Mouse (Mus musculus): ENCODE data around the gene Rpl9.

Rpl9 gene

GRCm38 (mm10) chr5:65394425-65394824 lies 3.2 kb upstream of the Rpl9 start:
- TF ChIP-seq POU5F1 (IDR thresholded peaks at IDR 0.05; ENCODE audit: borderline replicate concordance, low read length): no peak
- TF ChIP-seq NANOG (IDR thresholded peaks at IDR 0.05; ENCODE audit: borderline replicate concordance, low read length): no peak
- 0 out of 2 replicates have a peak, but pooled peaks have one; percentile 8 for TF ChIP-seq CTCF (conservative IDR thresholded peaks at IDR 0.05; ENCODE audit: low read length)
- H3K4me3 ChIP-seq (replicated peaks; ENCODE audit: low read length): no peak overlapping the region

DNA sequence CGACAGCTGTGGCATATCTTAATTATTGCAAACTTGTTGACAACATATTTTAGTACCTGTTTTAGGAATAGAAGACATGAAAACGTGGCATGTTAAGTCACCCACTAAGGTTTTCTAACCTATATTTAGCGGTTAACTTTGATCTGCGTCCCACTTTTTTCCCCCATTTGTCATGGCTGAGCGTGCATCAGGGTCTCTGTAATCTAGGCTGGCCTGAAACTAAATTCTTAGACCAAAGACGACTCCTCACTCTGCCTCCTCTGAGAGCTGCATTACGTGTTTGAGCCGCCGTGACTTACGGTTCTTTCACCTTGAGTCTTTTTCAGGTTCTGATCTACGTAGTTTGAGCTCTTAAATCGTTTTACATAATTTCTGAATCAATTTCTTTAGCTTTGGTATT lies 509 bp upstream of the Rpl9 start:
- peaks cover 78% of the 10 kb centered on the region for H3K36me3 ChIP-seq (ENCODE audit: insufficient read depth, low read length)
- peaks cover 39% of the 10 kb centered on the region for H3K4me1 ChIP-seq (replicated peaks; ENCODE audit: low read depth, low read length)
- H3K4me3 ChIP-seq (replicated peaks; ENCODE audit: low read length): peak overlapping the region; percentile 99
- no peak for TF ChIP-seq POU5F1 (IDR thresholded peaks at IDR 0.05; ENCODE audit: borderline replicate concordance, low read length)
- TF ChIP-seq NANOG (IDR thresholded peaks at IDR 0.05; ENCODE audit: borderline replicate concordance, low read length): no peak
- TF ChIP-seq CTCF (conservative IDR thresholded peaks at IDR 0.05; ENCODE audit: low read length): no peak
- no peaks in the 10 kb centered on the region for H3K9me3 ChIP-seq (ENCODE audit: low read length)
- H3K27me3 ChIP-seq (ENCODE audit: insufficient read depth, low read length): no peaks in the 10 kb centered on the region

More at GRCm38 (mm10) chr5:65394425-65394824, 3.2 kb upstream of the Rpl9 start:
- Histone ChIP-seq H3K27me3 (ENCODE audit: insufficient read depth, low read length) (no peaks in the 10 kb centered on the region), H3K9me3 (ENCODE audit: low read length) (no peaks in the 10 kb centered on the region), H3K4me1 (replicated peaks; ENCODE audit: low read depth, low read length) (peaks cover 16% of the 10 kb centered on the region), H3K36me3 (ENCODE audit: insufficient read depth, low read length) (peaks cover 76% of the 10 kb centered on the region)

DNA sequence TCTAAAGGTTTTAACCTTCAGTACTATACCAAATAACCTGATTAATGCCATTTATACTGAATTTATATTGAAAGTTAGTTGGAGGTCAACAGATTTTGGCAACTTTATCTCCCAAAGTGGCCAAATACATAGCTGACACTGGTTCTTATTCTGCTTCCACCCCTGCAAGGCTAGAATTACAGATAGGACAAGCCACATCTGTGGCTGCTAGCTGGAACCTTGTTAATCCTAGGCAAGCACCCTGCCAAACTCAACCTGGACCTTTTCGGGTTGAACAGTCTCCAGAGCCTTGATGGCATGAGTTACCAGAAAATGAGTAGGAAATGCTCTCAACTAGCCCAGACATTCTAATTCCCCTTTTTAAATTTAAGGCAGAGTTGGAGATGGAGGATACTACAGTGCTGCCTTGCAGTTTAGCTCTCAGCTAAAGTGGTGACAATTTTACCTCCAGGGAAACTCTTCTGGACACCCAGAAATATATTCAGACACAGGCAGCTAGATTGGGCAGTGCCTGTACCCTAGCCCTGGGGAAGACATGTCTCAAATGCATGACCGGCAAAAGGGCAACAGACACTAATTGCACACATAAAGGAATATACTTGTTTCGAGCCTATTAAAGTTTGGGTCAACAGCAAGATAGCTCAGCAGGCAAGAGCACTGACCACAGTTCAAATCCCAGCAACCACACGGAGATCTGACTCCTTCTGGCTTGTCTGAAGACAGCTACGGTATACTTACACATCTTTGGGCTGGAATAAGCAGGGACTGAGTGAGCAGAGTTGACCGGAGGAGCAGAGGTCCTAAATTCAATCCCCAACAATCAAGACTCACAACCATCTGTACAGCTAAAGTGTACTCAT lies 4.0 kb downstream of the Rpl9 start:
- Histone ChIP-seq H3K27me3 (ENCODE audit: insufficient read depth, low read length) (no peaks in the 10 kb centered on the region), H3K9me3 (ENCODE audit: low read length) (no peaks in the 10 kb centered on the region), H3K4me3 (replicated peaks; ENCODE audit: low read length) (0 out of 2 replicates have a peak overlapping the region, but pooled peaks have one; percentile 99), H3K36me3 (ENCODE audit: insufficient read depth, low read length) (peaks cover 41% of the 10 kb centered on the region), H3K4me1 (replicated peaks; ENCODE audit: low read depth, low read length) (peaks cover 31% of the 10 kb centered on the region)
- TF ChIP-seq POU5F1 (IDR thresholded peaks at IDR 0.05; ENCODE audit: borderline replicate concordance, low read length) (no peak), CTCF (conservative IDR thresholded peaks at IDR 0.05; ENCODE audit: low read length) (no peak), NANOG (IDR thresholded peaks at IDR 0.05; ENCODE audit: borderline replicate concordance, low read length) (no peak)

DNA sequence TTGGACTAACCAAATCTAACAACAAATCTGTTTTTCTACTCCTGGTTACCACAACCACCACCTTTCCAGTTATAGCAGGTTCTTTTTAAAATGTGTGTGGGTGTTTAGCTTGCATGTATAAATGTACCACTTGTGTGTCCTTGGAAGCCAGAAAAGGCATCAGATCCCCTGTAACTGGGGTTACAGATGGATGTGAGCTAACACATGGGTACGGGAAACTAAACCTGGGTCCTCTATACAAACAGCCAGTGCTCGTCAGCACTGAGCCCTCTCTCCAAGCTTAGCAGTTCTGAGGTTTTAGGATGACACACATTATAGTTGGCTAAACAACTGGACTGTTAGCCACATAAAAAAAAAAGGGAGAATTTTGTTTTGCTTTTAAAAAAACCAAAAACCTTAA lies 5.5 kb downstream of the Rpl9 start:
- TF ChIP-seq POU5F1 (IDR thresholded peaks at IDR 0.05; ENCODE audit: borderline replicate concordance, low read length) (no peak), NANOG (IDR thresholded peaks at IDR 0.05; ENCODE audit: borderline replicate concordance, low read length) (no peak), CTCF (conservative IDR thresholded peaks at IDR 0.05; ENCODE audit: low read length) (no peak)
- Histone ChIP-seq H3K36me3 (ENCODE audit: insufficient read depth, low read length) (peaks cover 38% of the 10 kb centered on the region), H3K9me3 (ENCODE audit: low read length) (no peaks in the 10 kb centered on the region), H3K4me1 (replicated peaks; ENCODE audit: low read depth, low read length) (peaks cover 28% of the 10 kb centered on the region), H3K4me3 (replicated peaks; ENCODE audit: low read length) (no peak overlapping the region), H3K27me3 (ENCODE audit: insufficient read depth, low read length) (no peaks in the 10 kb centered on the region)

GRCm38 (mm10) chr5:65374746-65375145 lies 16.5 kb downstream of the Rpl9 start:
- no peak overlapping the region for H3K4me3 ChIP-seq (replicated peaks; ENCODE audit: low read length)
- peaks cover 24% of the 10 kb centered on the region for H3K4me1 ChIP-seq (replicated peaks; ENCODE audit: low read depth, low read length)
- peaks cover 19% of the 10 kb centered on the region for H3K27me3 ChIP-seq (ENCODE audit: insufficient read depth, low read length)
- H3K9me3 ChIP-seq (ENCODE audit: low read length): no peaks in the 10 kb centered on the region
- TF ChIP-seq NANOG (IDR thresholded peaks at IDR 0.05; ENCODE audit: borderline replicate concordance, low read length) (no peak), CTCF (conservative IDR thresholded peaks at IDR 0.05; ENCODE audit: low read length) (no peak), POU5F1 (IDR thresholded peaks at IDR 0.05; ENCODE audit: borderline replicate concordance, low read length) (no peak)
- H3K36me3 ChIP-seq (ENCODE audit: insufficient read depth, low read length): no peaks in the 10 kb centered on the region

DNA sequence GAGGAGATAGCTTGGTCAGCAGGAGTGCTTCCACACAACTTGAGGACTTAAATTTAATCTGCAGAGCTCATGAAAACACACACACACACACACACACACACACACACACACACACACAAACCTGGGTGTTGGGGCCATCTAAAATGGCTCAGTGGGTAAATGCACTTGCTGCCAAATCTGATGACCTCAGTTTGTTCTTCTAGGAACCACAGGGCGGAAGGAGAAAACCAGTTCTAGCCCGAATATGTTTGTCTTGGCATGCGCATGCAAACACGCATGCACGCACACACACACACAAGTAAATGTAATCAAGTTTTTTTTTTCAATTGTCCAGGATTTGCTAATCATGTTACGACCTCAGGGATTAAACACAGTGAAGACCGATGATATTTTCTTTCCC lies 19.7 kb downstream of the Rpl9 start:
- peaks cover 4% of the 10 kb centered on the region; the same call in 1 of the 2 replicates for H3K27me3 ChIP-seq (ENCODE audit: insufficient read depth, low read length)
- no peaks in the 10 kb centered on the region for H3K36me3 ChIP-seq (ENCODE audit: insufficient read depth, low read length)
- no peaks in the 10 kb centered on the region for H3K9me3 ChIP-seq (ENCODE audit: low read length)
- H3K4me3 ChIP-seq (replicated peaks; ENCODE audit: low read length): 0 out of 2 replicates have a peak overlapping the region, but pooled peaks have one; percentile 5
- H3K4me1 ChIP-seq (replicated peaks; ENCODE audit: low read depth, low read length): peaks cover 39% of the 10 kb centered on the region
- TF ChIP-seq NANOG (IDR thresholded peaks at IDR 0.05; ENCODE audit: borderline replicate concordance, low read length): no peak
- TF ChIP-seq CTCF (conservative IDR thresholded peaks at IDR 0.05; ENCODE audit: low read length): no peak
- no peak for TF ChIP-seq POU5F1 (IDR thresholded peaks at IDR 0.05; ENCODE audit: borderline replicate concordance, low read length)

DNA sequence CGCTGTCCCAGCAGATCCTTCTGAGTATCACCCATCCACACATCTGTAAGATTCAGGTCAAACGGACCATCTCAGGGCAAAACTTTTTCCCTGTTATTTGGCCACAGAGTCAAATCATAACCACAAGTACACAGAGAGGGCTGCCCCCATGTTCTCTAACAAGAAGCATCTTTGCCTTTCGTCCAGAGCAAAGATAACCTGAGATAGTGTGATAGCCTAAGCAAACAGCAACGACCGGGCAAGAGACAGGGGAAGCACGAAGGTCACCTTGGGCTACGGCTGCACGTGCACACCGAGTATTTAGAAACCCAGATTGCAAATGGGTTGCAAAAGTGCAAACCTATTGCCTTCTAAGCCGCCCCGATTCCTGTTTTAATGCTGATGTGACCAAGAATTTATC lies 23.4 kb downstream of the Rpl9 start:
- no peaks in the 10 kb centered on the region for H3K9me3 ChIP-seq (ENCODE audit: low read length)
- no peak overlapping the region for H3K4me3 ChIP-seq (replicated peaks; ENCODE audit: low read length)
- TF ChIP-seq POU5F1 (IDR thresholded peaks at IDR 0.05; ENCODE audit: borderline replicate concordance, low read length) (no peak), CTCF (conservative IDR thresholded peaks at IDR 0.05; ENCODE audit: low read length) (no peak), NANOG (IDR thresholded peaks at IDR 0.05; ENCODE audit: borderline replicate concordance, low read length) (no peak)
- peaks cover 39% of the 10 kb centered on the region for H3K4me1 ChIP-seq (replicated peaks; ENCODE audit: low read depth, low read length)
- H3K36me3 ChIP-seq (ENCODE audit: insufficient read depth, low read length): no peaks in the 10 kb centered on the region
- peaks cover 8% of the 10 kb centered on the region; the same call in 1 of the 2 replicates for H3K27me3 ChIP-seq (ENCODE audit: insufficient read depth, low read length)

DNA sequence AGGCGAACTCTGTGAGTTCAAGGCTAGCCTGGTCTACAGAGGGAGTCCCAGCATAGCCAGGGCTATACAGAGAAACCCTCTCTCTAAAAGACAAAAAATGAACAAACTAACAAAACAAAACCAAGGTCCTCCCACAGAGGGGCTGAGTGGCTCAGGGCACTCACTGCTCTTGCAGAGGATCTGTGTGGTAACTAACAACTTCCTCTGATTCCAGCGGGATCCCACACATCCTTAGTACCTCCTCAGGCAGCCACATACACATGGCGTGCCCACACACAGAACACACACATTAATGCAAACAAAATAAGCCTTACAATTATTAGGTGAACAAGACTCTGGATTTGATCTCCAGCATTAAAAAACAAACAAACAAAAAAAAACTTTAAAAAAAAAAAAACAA lies 33.5 kb downstream of the Rpl9 start:
- Histone ChIP-seq H3K4me3 (replicated peaks; ENCODE audit: low read length) (no peak overlapping the region), H3K27me3 (ENCODE audit: insufficient read depth, low read length) (no peaks in the 10 kb centered on the region), H3K36me3 (ENCODE audit: insufficient read depth, low read length) (no peaks in the 10 kb centered on the region), H3K9me3 (ENCODE audit: low read length) (no peaks in the 10 kb centered on the region), H3K4me1 (replicated peaks; ENCODE audit: low read depth, low read length) (peaks cover 20% of the 10 kb centered on the region)
- TF ChIP-seq CTCF (conservative IDR thresholded peaks at IDR 0.05; ENCODE audit: low read length): no peak
- TF ChIP-seq POU5F1 (IDR thresholded peaks at IDR 0.05; ENCODE audit: borderline replicate concordance, low read length): no peak
- TF ChIP-seq NANOG (IDR thresholded peaks at IDR 0.05; ENCODE audit: borderline replicate concordance, low read length): no peak
